Mouse (Mus musculus): ENCODE results near the gene Hist1h2ab. TPM values are rescaled to one million over a fixed set of nuclear protein-coding genes. Genes with fewer than 3 reads are reported as not detected.

Gene Hist1h2ab
- polyA plus RNA-seq, 1 experiment from 2014 or later, result 15.7 TPM

DNA sequence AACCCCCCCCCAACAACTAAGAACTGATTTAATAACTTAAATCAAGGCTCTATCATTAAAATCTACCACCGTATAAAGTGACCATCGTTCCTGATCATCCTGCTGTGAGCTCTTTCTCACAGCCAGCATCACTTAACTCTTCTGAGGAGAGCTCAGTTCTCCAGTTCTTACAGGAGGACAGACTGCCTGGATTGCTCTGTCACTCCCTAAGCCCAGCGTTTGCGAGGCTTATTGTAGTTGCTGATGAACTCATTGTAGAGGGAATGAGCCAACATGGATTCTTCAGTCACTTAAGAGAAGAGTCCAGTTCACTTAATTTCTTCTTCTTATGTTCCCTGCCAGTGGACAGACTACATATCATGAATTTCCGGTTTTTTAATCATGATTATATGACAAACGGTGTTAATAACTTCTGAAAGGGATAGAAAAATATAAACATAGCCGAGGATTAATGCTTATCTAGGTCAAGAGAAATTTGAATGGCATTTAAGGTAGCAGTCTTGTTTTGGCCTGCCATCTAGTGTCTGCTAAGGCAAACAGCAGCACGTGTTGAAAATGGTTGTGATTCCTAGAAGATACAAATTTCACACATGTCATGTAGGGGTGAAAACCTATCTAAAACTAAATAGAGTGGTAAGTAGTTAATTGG is 18.6 kb upstream of the Hist1h2ab start:
- Histone ChIP-seq H3K36me3 (ENCODE audit: control insufficient read depth, insufficient read depth, low read length) (no peaks in the 10 kb centered on the region), H3K9ac (ENCODE audit: low read length) (no peak overlapping the region), H3K27me3 (ENCODE audit: control insufficient read depth, insufficient read depth, low read length) (no peaks in the 10 kb centered on the region), H3K9me3 (ENCODE audit: control insufficient read depth, low read length) (no peaks in the 10 kb centered on the region), H3K27ac (replicated peaks) (no peak overlapping the region), H3K4me1 (replicated peaks; ENCODE audit: control insufficient read depth, insufficient read depth) (no peaks in the 10 kb centered on the region), H3K4me2 (replicated peaks; ENCODE audit: low read depth) (no peak overlapping the region), H3K4me3 (ENCODE audit: low read depth, low read length) (no peak overlapping the region)
- DNase-seq (ENCODE audit: low spot score) (no peak), ATAC-seq (ENCODE audit: low FRiP score, low TSS enrichment) (no peak)
- TF ChIP-seq EP300 (optimal IDR thresholded peaks at IDR 0.05) (no peak), CTCF (IDR thresholded peaks at IDR 0.05; ENCODE audit: low read depth) (peak; percentile 94)
- 23% methylated on average over 8 of the region's 8 CpGs for WGBS

DNA sequence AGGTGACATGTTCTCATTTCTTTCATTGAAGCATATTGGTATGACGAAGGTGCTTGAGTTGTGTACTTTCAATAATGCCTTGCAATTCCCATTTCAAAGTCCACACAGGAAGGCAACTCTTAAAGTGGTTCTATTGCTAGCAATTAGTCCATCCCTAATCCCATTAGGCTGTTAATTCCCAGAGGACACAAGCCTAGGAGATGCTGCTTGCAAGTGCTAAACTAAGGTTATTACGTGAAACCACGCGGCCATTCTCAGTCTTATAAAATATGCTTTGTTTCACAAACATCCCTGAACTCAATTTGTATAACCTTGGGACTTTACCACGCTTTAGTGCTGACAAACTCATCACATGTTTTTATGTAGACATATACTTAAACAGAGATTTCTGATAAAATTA is 13.8 kb upstream of the Hist1h2ab start:
- no peak overlapping the region for H3K4me3 ChIP-seq (ENCODE audit: low read depth, low read length)
- H3K27me3 ChIP-seq (ENCODE audit: control insufficient read depth, insufficient read depth, low read length), result no peaks in the 10 kb centered on the region
- H3K9ac ChIP-seq (ENCODE audit: low read length), result no peak overlapping the region
- 91% methylated on average over 5 of the region's 5 CpGs for WGBS
- H3K4me2 ChIP-seq (replicated peaks; ENCODE audit: low read depth), result no peak overlapping the region
- H3K27ac ChIP-seq (replicated peaks), result no peak overlapping the region
- DNase-seq (ENCODE audit: low spot score) (no peak), ATAC-seq (ENCODE audit: low FRiP score, low TSS enrichment) (no peak)
- no peaks in the 10 kb centered on the region for H3K9me3 ChIP-seq (ENCODE audit: control insufficient read depth, low read length)
- no peak for TF ChIP-seq CTCF (IDR thresholded peaks at IDR 0.05; ENCODE audit: low read depth)
- H3K4me1 ChIP-seq (replicated peaks; ENCODE audit: control insufficient read depth, insufficient read depth), result no peaks in the 10 kb centered on the region
- H3K36me3 ChIP-seq (ENCODE audit: control insufficient read depth, insufficient read depth, low read length), result no peaks in the 10 kb centered on the region

DNA sequence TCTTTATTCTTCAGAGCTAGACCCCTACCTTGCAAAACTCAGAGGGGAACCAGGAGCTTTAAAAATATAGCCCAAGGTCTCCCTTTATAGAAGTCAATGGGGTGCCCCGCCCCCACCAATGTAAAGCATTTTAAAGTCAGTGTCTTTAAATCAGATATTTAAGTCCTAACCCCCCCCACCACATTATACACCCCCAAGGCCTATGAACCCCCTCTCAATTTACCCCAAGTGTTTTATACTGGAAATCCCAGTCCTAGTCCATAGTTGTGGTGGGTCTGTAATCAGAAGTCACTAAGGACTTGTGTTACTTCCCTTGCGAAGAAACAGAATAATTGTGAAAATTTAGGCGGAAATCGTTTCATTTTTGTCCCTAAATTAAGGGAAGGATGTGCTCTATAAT is 12.9 kb upstream of the Hist1h2ab start:
- H3K36me3 ChIP-seq (ENCODE audit: control insufficient read depth, insufficient read depth, low read length), result no peaks in the 10 kb centered on the region
- TF ChIP-seq EP300 (optimal IDR thresholded peaks at IDR 0.05) (no peak), CTCF (IDR thresholded peaks at IDR 0.05; ENCODE audit: low read depth) (no peak)
- no peaks in the 10 kb centered on the region for H3K27me3 ChIP-seq (ENCODE audit: control insufficient read depth, insufficient read depth, low read length)
- H3K4me1 ChIP-seq (replicated peaks; ENCODE audit: control insufficient read depth, insufficient read depth), result no peaks in the 10 kb centered on the region
- H3K4me2 ChIP-seq (replicated peaks; ENCODE audit: low read depth), result peak overlapping the region; percentile 84
- DNase-seq (ENCODE audit: low spot score) (no peak), ATAC-seq (ENCODE audit: low FRiP score, low TSS enrichment) (no peak)
- H3K9me3 ChIP-seq (ENCODE audit: control insufficient read depth, low read length), result no peaks in the 10 kb centered on the region
- WGBS, result 25% methylated on average over 4 of the region's 4 CpGs
- H3K4me3 ChIP-seq (ENCODE audit: low read depth, low read length), result peak overlapping the region; percentile 55
- peak overlapping the region; percentile 96 for H3K27ac ChIP-seq (replicated peaks)
- H3K9ac ChIP-seq (ENCODE audit: low read length), result peak overlapping the region; percentile 59

DNA sequence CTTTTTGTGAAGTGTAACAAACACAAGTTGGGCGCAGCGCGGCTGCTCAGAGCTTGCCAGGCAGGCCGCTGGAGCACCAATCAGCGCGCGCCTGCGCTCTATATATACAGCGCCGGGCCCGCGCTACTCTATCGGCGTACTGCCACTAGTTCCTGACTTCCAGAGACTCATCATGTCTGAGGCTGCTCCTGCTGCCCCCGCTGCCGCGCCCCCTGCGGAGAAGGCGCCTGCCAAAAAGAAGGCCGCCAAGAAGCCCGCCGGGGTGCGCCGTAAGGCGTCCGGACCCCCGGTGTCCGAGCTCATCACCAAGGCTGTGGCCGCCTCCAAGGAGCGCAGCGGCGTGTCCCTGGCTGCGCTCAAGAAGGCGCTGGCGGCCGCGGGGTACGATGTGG is 12.3 kb upstream of the Hist1h2ab start, which contains the start of gene Hist1h1c:
Gene Hist1h1c (plus strand): TSS at position 132 of the 392 bp plus-strand sequence.
- Histone ChIP-seq H3K4me3 (ENCODE audit: low read depth, low read length) (peak within 1 kb of the TSS; percentile 55), H3K36me3 (ENCODE audit: control insufficient read depth, insufficient read depth, low read length) (no peaks in the 10 kb centered on the region), H3K9ac (ENCODE audit: low read length) (peak within 1 kb of the TSS; percentile 88), H3K4me1 (replicated peaks; ENCODE audit: control insufficient read depth, insufficient read depth) (no peaks in the 10 kb centered on the region), H3K27me3 (ENCODE audit: control insufficient read depth, insufficient read depth, low read length) (no peaks in the 10 kb centered on the region), H3K4me2 (replicated peaks; ENCODE audit: low read depth) (peak within 1 kb of the TSS; percentile 84), H3K9me3 (ENCODE audit: control insufficient read depth, low read length) (no peaks in the 10 kb centered on the region), H3K27ac (replicated peaks) (peak within 1 kb of the TSS; percentile 96)
- peak; percentile 93 for ATAC-seq (ENCODE audit: low FRiP score, low TSS enrichment)
- peak; percentile 94 for DNase-seq (ENCODE audit: low spot score)
- peak; percentile 47 for TF ChIP-seq CTCF (IDR thresholded peaks at IDR 0.05; ENCODE audit: low read depth)
- TF ChIP-seq EP300 (optimal IDR thresholded peaks at IDR 0.05), result no peak
- WGBS, result under 1% methylated on average over 29 of the region's 38 CpGs

DNA sequence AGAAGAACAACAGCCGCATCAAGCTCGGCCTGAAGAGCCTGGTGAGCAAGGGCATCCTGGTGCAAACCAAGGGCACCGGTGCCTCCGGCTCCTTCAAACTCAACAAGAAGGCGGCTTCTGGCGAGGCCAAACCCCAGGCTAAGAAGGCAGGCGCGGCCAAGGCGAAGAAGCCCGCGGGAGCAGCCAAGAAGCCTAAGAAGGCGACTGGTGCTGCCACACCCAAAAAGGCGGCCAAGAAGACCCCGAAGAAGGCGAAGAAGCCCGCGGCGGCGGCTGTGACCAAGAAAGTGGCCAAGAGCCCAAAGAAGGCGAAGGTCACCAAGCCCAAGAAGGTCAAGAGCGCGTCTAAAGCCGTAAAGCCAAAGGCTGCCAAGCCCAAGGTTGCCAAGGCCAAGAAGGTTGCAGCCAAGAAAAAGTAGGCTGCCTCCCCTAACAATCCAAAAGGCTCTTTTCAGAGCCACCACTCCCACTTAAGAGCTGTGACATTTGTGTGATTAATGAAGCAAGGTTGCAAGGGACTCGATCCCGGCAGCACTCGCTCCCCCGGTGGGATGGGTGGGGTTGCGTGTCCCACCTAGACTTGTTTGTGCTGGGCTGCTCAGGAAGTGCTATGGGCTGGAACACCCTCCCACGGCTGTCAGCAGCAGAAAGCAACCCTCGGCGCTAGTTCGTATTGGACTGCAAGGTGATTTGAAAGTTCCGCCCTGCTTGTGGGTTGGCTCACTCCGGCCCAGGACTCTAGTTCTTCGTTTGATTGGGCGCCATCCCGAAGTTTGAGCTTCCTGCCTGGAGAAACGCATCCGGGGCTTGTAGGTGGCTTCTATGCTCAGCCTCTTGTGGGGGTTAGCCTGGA is 11.6 kb upstream of the Hist1h2ab start:
- Histone ChIP-seq H3K36me3 (ENCODE audit: control insufficient read depth, insufficient read depth, low read length) (no peaks in the 10 kb centered on the region), H3K4me2 (replicated peaks; ENCODE audit: low read depth) (peak overlapping the region; percentile 84), H3K9ac (ENCODE audit: low read length) (peak overlapping the region; percentile 88), H3K4me3 (ENCODE audit: low read depth, low read length) (peak overlapping the region; percentile 55), H3K4me1 (replicated peaks; ENCODE audit: control insufficient read depth, insufficient read depth) (no peaks in the 10 kb centered on the region), H3K27me3 (ENCODE audit: control insufficient read depth, insufficient read depth, low read length) (no peaks in the 10 kb centered on the region), H3K27ac (replicated peaks) (peak overlapping the region; percentile 96), H3K9me3 (ENCODE audit: control insufficient read depth, low read length) (no peaks in the 10 kb centered on the region)
- DNase-seq (ENCODE audit: low spot score) (peak; percentile 93), ATAC-seq (ENCODE audit: low FRiP score, low TSS enrichment) (peak; percentile 85)
- WGBS, result 0% methylated on average over 38 of the region's 39 CpGs
- TF ChIP-seq EP300 (optimal IDR thresholded peaks at IDR 0.05) (peak; percentile 42), CTCF (IDR thresholded peaks at IDR 0.05; ENCODE audit: low read depth) (no peak)

DNA sequence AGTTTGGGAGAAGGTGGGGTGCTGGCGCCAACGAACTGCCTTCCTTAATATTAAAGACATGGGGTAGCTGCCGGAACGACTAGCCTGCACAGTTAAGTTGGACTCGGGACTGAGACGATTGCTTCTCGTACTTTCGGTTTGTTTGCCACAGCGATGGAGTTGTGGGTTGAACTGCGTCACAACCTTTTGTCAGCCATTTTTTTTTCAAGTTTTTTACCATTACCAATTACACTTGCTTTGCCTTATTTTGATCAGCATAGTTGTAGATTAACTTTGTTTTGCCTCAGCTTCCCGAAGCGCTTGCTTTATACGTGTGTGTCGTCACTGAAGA is 11.0 kb upstream of the Hist1h2ab start:
- DNase-seq (ENCODE audit: low spot score) (no peak), ATAC-seq (ENCODE audit: low FRiP score, low TSS enrichment) (no peak)
- H3K4me1 ChIP-seq (replicated peaks; ENCODE audit: control insufficient read depth, insufficient read depth), result no peaks in the 10 kb centered on the region
- H3K36me3 ChIP-seq (ENCODE audit: control insufficient read depth, insufficient read depth, low read length), result no peaks in the 10 kb centered on the region
- peak overlapping the region; percentile 84 for H3K4me2 ChIP-seq (replicated peaks; ENCODE audit: low read depth)
- no peaks in the 10 kb centered on the region for H3K27me3 ChIP-seq (ENCODE audit: control insufficient read depth, insufficient read depth, low read length)
- peak overlapping the region; percentile 96 for H3K27ac ChIP-seq (replicated peaks)
- H3K4me3 ChIP-seq (ENCODE audit: low read depth, low read length), result peak overlapping the region; percentile 55
- H3K9ac ChIP-seq (ENCODE audit: low read length), result peak overlapping the region; percentile 88
- H3K9me3 ChIP-seq (ENCODE audit: control insufficient read depth, low read length), result no peaks in the 10 kb centered on the region
- TF ChIP-seq CTCF (IDR thresholded peaks at IDR 0.05; ENCODE audit: low read depth) (no peak), EP300 (optimal IDR thresholded peaks at IDR 0.05) (no peak)
- under 1% methylated on average over 14 of the region's 14 CpGs for WGBS

All from stomach, postnatal 0 days (tissue).